15 mouse cellular contexts compared by ENCODE assay signal in the genomic region with DNA sequence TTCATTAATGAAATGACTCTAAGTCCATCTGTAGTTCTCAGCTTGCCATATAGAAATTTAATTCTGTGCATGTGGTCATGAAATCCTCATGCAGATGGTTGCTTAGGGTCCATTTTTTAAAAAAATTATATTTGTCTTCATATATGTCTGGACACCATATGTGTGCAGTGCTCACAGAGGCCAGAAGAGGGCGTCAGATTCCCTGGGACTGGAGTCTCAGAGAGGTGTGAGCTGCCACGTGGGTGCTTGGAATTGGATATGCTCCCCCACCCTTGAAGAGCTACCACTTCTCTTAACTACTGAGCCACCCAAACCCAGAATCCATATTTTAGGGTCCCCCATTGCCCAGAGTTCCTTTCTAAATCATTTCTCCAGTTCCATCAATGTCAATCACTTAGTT. TPM values are rescaled to one million over a fixed set of nuclear protein-coding genes. Genes with fewer than 3 reads are reported as not detected.
DNase-seq lines count a peak whose midpoint lies in the region; ATAC-seq and TF ChIP-seq lines count a peak whose summit lies in the region.
"Had no signal": no experiment of that assay in that cellular context is flagged by ENCODE, and none has a peak within 500 bp of the region (broad histone marks: within the 10 kb centered on the region; RNA-seq: fewer than 3 reads in every experiment).

No protein-coding gene starts in this region.

- no peak for TF ChIP-seq POLR2A in liver, adult 2 months (IDR thresholded peaks at IDR 0.05; ENCODE audit: extremely low read depth, insufficient read depth, low read length)

- H3K27me3 ChIP-seq in liver, adult 2 months (ENCODE audit: control insufficient read depth, insufficient read depth, low read length), result no peaks in the 10 kb centered on the region
- peaks cover 71% of the 10 kb centered on the region for H3K27me3 ChIP-seq in E14TG2a.4 (ENCODE audit: insufficient read depth, low read length)
- H3K27me3 ChIP-seq in stomach, postnatal 0 days (ENCODE audit: control insufficient read depth, insufficient read depth, low read length), result no peaks in the 10 kb centered on the region

- no peaks in the 10 kb centered on the region for H3K4me1 ChIP-seq in liver, adult 2 months (ENCODE audit: control insufficient read depth, insufficient read depth, low read length)
- peaks cover 15% of the 10 kb centered on the region for H3K4me1 ChIP-seq in E14TG2a.4 (replicated peaks; ENCODE audit: low read depth, low read length)
- H3K4me1 ChIP-seq in stomach, postnatal 0 days (replicated peaks; ENCODE audit: control insufficient read depth, insufficient read depth), result no peaks in the 10 kb centered on the region; the same call in 1 of the 2 replicates
- H3K4me1 ChIP-seq: stomach, embryonic 15.5 days had no signal

- DNase-seq in cerebellum, postnatal 10 days, result peak; percentile 17 to 26
- no peak for DNase-seq in cerebellum, adult 8-10 months
- no peak for DNase-seq in liver, adult 2 months (ENCODE audit: extremely low read depth, low read depth, low spot score)
- DNase-seq in liver, result no peak
- no peak for DNase-seq in stomach, postnatal 0 days (ENCODE audit: low spot score)
- DNase-seq in right cerebral cortex, adult 2 months (ENCODE audit: low spot score in 2 of 2), result no peak
- no peak for DNase-seq in gastrocnemius, postnatal 14 days
- DNase-seq: gastrocnemius, postnatal 36 days; heart, postnatal 14 days; midbrain, embryonic 14.5 days had no signal

- H3K9ac ChIP-seq in liver, adult 2 months (ENCODE audit: low read depth, low read length), result no peak overlapping the region
- no peak overlapping the region for H3K9ac ChIP-seq in stomach, postnatal 0 days (ENCODE audit: low read length)
- H3K9ac ChIP-seq: liver, embryonic 14.5 days; stomach, embryonic 15.5 days had no signal

- no peak overlapping the region for H3K4me3 ChIP-seq in liver, adult 2 months (ENCODE audit: insufficient read depth, low read depth, low read length)
- no peak overlapping the region for H3K4me3 ChIP-seq in E14TG2a.4 (replicated peaks; ENCODE audit: low read length)
- H3K4me3 ChIP-seq in stomach, postnatal 0 days (ENCODE audit: low read depth, low read length), result no peak overlapping the region
- H3K4me3 ChIP-seq: embryonic facial prominence, embryonic 10.5 days; stomach, embryonic 15.5 days had no signal

- intact Hi-C loops in gastrocnemius, postnatal 14 days (cut with DNase I; ENCODE audit: low total_unique reads), result no loop called here

- no peak overlapping the region for H3K27ac ChIP-seq in liver, adult 2 months (replicated peaks; ENCODE audit: insufficient read depth, low read depth, low read length)
- no peak overlapping the region for H3K27ac ChIP-seq in stomach, postnatal 0 days (replicated peaks)
- H3K27ac ChIP-seq: embryonic facial prominence, embryonic 10.5 days; liver, embryonic 14.5 days; macrophage; stomach, embryonic 15.5 days had no signal

- H3K4me2 ChIP-seq in stomach, postnatal 0 days (replicated peaks; ENCODE audit: low read depth), result no peak overlapping the region
- H3K4me2 ChIP-seq: stomach, embryonic 15.5 days had no signal

- TF ChIP-seq EP300 in stomach, postnatal 0 days (optimal IDR thresholded peaks at IDR 0.05), result no peak

- no peak for ATAC-seq in stomach, postnatal 0 days (ENCODE audit: low FRiP score, low TSS enrichment)

- no peaks in the 10 kb centered on the region for H3K79me2 ChIP-seq in liver, adult 2 months (ENCODE audit: control insufficient read depth, insufficient read depth, low read length)

- H3K9me3 ChIP-seq in E14TG2a.4 (ENCODE audit: low read length), result no peaks in the 10 kb centered on the region
- H3K9me3 ChIP-seq in stomach, postnatal 0 days (ENCODE audit: control insufficient read depth, low read length), result no peaks in the 10 kb centered on the region
- H3K9me3 ChIP-seq: embryonic facial prominence, embryonic 10.5 days; stomach, embryonic 15.5 days had no signal

- 67% methylated on average over 2 of the region's 2 CpGs for WGBS in liver, adult 2 months
- WGBS in stomach, postnatal 0 days, result 53% methylated on average over 2 of the region's 2 CpGs

- 0 out of 2 replicates have a peak, but pooled peaks have one; percentile 21 for TF ChIP-seq CTCF in liver, adult 2 months (IDR thresholded peaks at IDR 0.05; ENCODE audit: low read depth, low read length)
- TF ChIP-seq CTCF in E14TG2a.4 (conservative IDR thresholded peaks at IDR 0.05; ENCODE audit: low read length), result peak; percentile 49
- TF ChIP-seq CTCF in stomach, postnatal 0 days (IDR thresholded peaks at IDR 0.05; ENCODE audit: low read depth), result peak; percentile 28; the same call in 1 of the 2 replicates

- H3K36me3 ChIP-seq in liver, adult 2 months (ENCODE audit: control insufficient read depth, insufficient read depth, low read length), result no peaks in the 10 kb centered on the region
- H3K36me3 ChIP-seq in E14TG2a.4 (ENCODE audit: insufficient read depth, low read length), result no peaks in the 10 kb centered on the region
- H3K36me3 ChIP-seq in stomach, postnatal 0 days (ENCODE audit: control insufficient read depth, insufficient read depth, low read length), result no peaks in the 10 kb centered on the region
- H3K36me3 ChIP-seq: embryonic facial prominence, embryonic 10.5 days; stomach, embryonic 15.5 days had no signal

RNA-seq across cellular contexts. Expression of a gene that starts 2.2 kb away (rescaled TPM):
- 0.18 and 0.20 TPM in 2 replicates for total RNA-seq in liver, adult 2 months (2014; rRNA removed)
- 0.06 TPM in 2 replicates for polyA plus RNA-seq in liver, adult 2 months (2012; rRNA removed)
- polyA plus RNA-seq in stomach, postnatal 0 days (2015; fragmentation: Nextera tagmentation; extraction: Ambion mirVana), result 9.9 and 12.2 TPM in 2 replicates
- 10 to 100 TPM in 1 of 2 experiments, 1 to 10 TPM in 1; 8.8 to 10.9 TPM for total RNA-seq in gastrocnemius, postnatal 14 days (2021)
- polyA plus RNA-seq: macrophage had no signal

Comparison
In these comparisons a context has a peak if more than half of its experiments do, and no peak if none do; other contexts are left out.
1. DNase-seq: peak in cerebellum, postnatal 10 days (2 of 2); none in cerebellum, adult 8-10 months (single experiment), liver, adult 2 months (single experiment), liver (single experiment), stomach, postnatal 0 days (single experiment), right cerebral cortex, adult 2 months (0 of 2) and gastrocnemius, postnatal 14 days (single experiment).
2. Peak in every context shown above with its lines, with median percentiles within 50 percentile points of each other: CTCF ChIP-seq.